Mouse (Mus musculus) lung, embryonic 14.5 days (tissue): ENCODE results near the gene Mak. TPM values are rescaled to one million over a fixed set of nuclear protein-coding genes. Genes with fewer than 3 reads are reported as not detected.
A peak's percentile ranks its signal among the peaks of the same experiment; 100 is the strongest.

Source experiments
- ATAC-seq: fragments of 200-750 bp; cut with Nextera tagmentation; 2 replicates; pipeline ENCODE4 v1.8.0; 2017; ENCODE audit warnings: mild to moderate bottlenecking, moderate TSS enrichment, moderate library complexity; ENCODE audit not compliant: insufficient read depth
- DNase-seq: peaks from one replicate; pipeline ENCODE4 v3.0.0-alpha.2; 2015
- H3K27ac ChIP-seq: fragments of 300-500 bp; sonication (generic); 2 replicates; pipeline ENCODE4 v1.5.1; 2014; ENCODE audit warnings: low read depth, mild to moderate bottlenecking, moderate library complexity
- H3K27me3 ChIP-seq: fragments of 300-500 bp; sonication (generic); 2 replicates; pipeline ENCODE4 v1.6.1; 2014; ENCODE audit warnings: low read length, control low read depth; ENCODE audit not compliant: insufficient read depth
- H3K36me3 ChIP-seq: fragments of 300-500 bp; sonication (generic); 2 replicates; pipeline ENCODE4 v1.6.1; 2014; ENCODE audit warnings: control low read depth; ENCODE audit not compliant: insufficient read depth
- H3K4me1 ChIP-seq: fragments of 300-500 bp; sonication (generic); 2 replicates; pipeline ENCODE4 v1.6.1; 2014; ENCODE audit warnings: antibody characterized with exemption, control low read depth; ENCODE audit not compliant: insufficient read depth
- H3K4me2 ChIP-seq: fragments of 300-500 bp; sonication (generic); 2 replicates; pipeline ENCODE4 v1.6.1; 2014; ENCODE audit warnings: mild to moderate bottlenecking
- H3K4me3 ChIP-seq: fragments of 300-500 bp; sonication (generic); 2 replicates; pipeline ENCODE4 v1.5.1; 2014; ENCODE audit warnings: low read depth, low read length
- H3K9ac ChIP-seq: fragments of 300-500 bp; sonication (generic); 2 replicates; pipeline ENCODE4 v1.6.1; 2014
- H3K9me3 ChIP-seq: fragments of 300-500 bp; sonication (generic); 2 replicates; pipeline ENCODE4 v1.6.1; 2016; ENCODE audit warnings: low read depth, low read length, control low read depth
- CTCF ChIP-seq: IDR thresholded peaks from 2 replicates; pipeline ENCODE4 v1.5.1; 2016; ENCODE audit warnings: antibody characterized with exemption, low read depth
- WGBS: fragments of 180-500 bp; shearing (Covaris S2); extraction: QIAGEN DNeasy Blood & Tissue Kit; methylation state at CpG from one replicate; pipeline ENCODE4 v1.1.7; 2014; 5-methylcytosine and 5-hydroxymethylcytosine counted together
- polyA plus RNA-seq: library from polyadenylated mRNA; unstranded; fragments of >200 nt; fragmentation: Nextera tagmentation; extraction: Ambion mirVana; gene quantifications from 2 replicates; pipeline ENCODE4 v1.2.1, GENCODE M21; 2014

Mak gene
- polyA plus RNA-seq, 1 experiment from 2014 or later = 1.2 TPM

DNA sequence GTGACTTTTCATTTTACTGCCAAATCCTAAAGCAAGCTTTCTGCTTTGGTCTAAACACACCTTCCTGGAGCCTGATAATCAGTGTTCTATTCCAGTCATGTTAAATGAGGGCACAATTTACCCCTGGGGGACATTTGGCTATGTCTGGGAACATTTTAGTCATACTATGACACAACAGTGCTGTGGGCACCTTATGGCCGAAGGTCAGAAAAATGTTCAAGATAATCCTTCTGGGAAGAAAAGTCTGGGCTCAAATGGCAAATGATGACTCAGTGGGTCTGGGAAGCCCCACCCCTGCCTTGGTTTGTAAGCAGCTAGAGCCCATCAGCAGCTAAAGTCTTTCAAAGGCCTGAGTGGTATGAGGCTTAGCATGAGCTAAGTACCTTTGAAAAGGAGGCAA, 96.7 kb downstream of the Mak start:
- no peaks in the 10 kb centered on the region for H3K27me3 ChIP-seq
- H3K27ac ChIP-seq = no peak overlapping the region
- 89% methylated on average over 1 of the region's 1 CpGs for WGBS
- H3K4me1 ChIP-seq = no peaks in the 10 kb centered on the region
- no peak overlapping the region for H3K4me2 ChIP-seq
- no peaks in the 10 kb centered on the region for H3K36me3 ChIP-seq
- H3K4me3 ChIP-seq = no peak overlapping the region
- TF ChIP-seq CTCF = no peak
- ATAC-seq = no peak
- DNase-seq = no peak
- no peak overlapping the region for H3K9ac ChIP-seq
- no peaks in the 10 kb centered on the region for H3K9me3 ChIP-seq

GRCm38 (mm10) chr13:40979321-40979720, 100.2 kb downstream of the Mak start:
- H3K4me3 ChIP-seq = no peak overlapping the region
- DNase-seq (peak; percentile 32), ATAC-seq (no peak)
- no peaks in the 10 kb centered on the region for H3K9me3 ChIP-seq
- no peak overlapping the region for H3K9ac ChIP-seq
- 38% methylated on average over 2 of the region's 2 CpGs for WGBS
- no peak overlapping the region for H3K4me2 ChIP-seq
- H3K27me3 ChIP-seq = no peaks in the 10 kb centered on the region
- no peak for TF ChIP-seq CTCF
- no peaks in the 10 kb centered on the region for H3K4me1 ChIP-seq
- peak overlapping the region; percentile 54; the same call in 1 of the 2 replicates for H3K27ac ChIP-seq
- no peaks in the 10 kb centered on the region for H3K36me3 ChIP-seq

DNA sequence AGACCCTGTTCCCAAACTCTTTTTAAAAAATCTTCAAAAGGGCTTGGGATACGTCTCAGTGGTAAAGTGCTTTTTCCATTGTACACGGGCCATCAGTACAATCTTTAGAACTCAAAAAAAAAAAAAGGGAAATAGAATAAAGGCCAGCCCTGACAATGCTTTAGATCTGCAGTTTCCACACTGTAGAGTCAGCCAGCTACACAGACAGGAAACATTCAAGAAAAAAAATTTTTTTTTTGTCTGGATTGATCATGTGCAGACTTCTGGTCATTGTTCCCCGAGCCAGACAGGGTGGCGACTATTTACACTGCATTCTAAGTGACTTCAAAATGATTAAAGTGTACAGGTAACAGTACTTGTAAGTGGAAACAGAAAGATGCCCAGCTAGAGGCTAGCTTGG, 100.9 kb downstream of the Mak start:
- Histone ChIP-seq H3K27me3 (no peaks in the 10 kb centered on the region), H3K9me3 (no peaks in the 10 kb centered on the region), H3K4me2 (no peak overlapping the region), H3K4me3 (no peak overlapping the region), H3K27ac (no peak overlapping the region), H3K9ac (no peak overlapping the region), H3K36me3 (no peaks in the 10 kb centered on the region), H3K4me1 (no peaks in the 10 kb centered on the region)
- ATAC-seq (no peak), DNase-seq (peak; percentile 17)
- no peak for TF ChIP-seq CTCF
- WGBS = 61% methylated on average over 4 of the region's 4 CpGs

- Histone ChIP-seq H3K27me3 (no peaks in the 10 kb centered on the region), H3K4me3 (no peak overlapping the region), H3K4me2 (no peak overlapping the region), H3K4me1 (no peaks in the 10 kb centered on the region), H3K9ac (no peak overlapping the region), H3K36me3 (no peaks in the 10 kb centered on the region), H3K27ac (no peak overlapping the region), H3K9me3 (no peaks in the 10 kb centered on the region)
- peak; percentile 71 for TF ChIP-seq CTCF
- DNase-seq = peak; percentile 69
- WGBS = 23% methylated on average over 7 of the region's 7 CpGs
- ATAC-seq = no peak
Observed at GRCm38 (mm10) chr13:40977609-40978008, 101.9 kb downstream of the Mak start.

Other genes starting within 250 kb of the Mak start
- gene Gcnt2, start 220.0 kb downstream of the Mak start, polyA plus RNA-seq = 2.5 and 3.2 TPM in 2 replicates
- gene Pak1ip1, start 78.7 kb downstream of the Mak start, polyA plus RNA-seq = 59.6 and 62.4 TPM in 2 replicates
- gene Tmem14c, start 63.4 kb downstream of the Mak start, polyA plus RNA-seq = 224 and 229 TPM in 2 replicates
- gene Gcm2, start 31.3 kb upstream of the Mak start, polyA plus RNA-seq = not detected in 2 replicates
- 0.11 TPM in 1 of 2 replicates, not detected in the other for gene Sycp2l, start 34.6 kb upstream of the Mak start, polyA plus RNA-seq
- gene Elovl2, start 140.7 kb upstream of the Mak start, polyA plus RNA-seq = 4.4 and 5.4 TPM in 2 replicates
- gene Smim13, start 170.1 kb upstream of the Mak start, polyA plus RNA-seq = 11.9 and 12.0 TPM in 2 replicates
- not detected in 2 replicates for gene Gm17364, start 194.3 kb upstream of the Mak start, polyA plus RNA-seq